Mouse (Mus musculus): ENCODE results near the gene Tia1. TPM values are rescaled to one million over a fixed set of nuclear protein-coding genes. Genes with fewer than 3 reads are reported as not detected.

Tia1 gene
- polyA plus RNA-seq, 1 experiment from 2014 or later: 333 TPM

DNA sequence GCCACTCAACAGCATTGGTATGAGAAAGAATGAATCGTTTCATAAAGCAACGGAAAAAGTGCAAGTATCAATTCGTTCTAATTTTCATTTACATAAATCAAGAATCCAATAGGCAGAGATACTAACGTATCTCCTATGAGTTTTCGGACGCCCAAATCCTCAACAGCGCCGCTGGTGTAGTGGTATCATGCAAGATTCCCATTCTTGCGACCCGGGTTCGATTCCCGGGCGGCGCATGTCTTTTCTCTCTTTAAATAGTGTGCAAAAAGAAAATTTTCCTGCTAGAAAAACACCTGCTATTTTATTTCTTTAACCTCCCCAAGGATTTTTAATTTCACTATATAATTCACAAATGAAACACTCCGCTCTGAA is 305 bp upstream of the Tia1 start:
- H3K36me3 ChIP-seq: peaks cover under 1% of the 10 kb centered on the region; the same call in 1 of the 2 replicates
- peak; percentile 67 for ATAC-seq (ENCODE audit: low FRiP score, low read depth)
- H3K4me3 ChIP-seq: peak overlapping the region; percentile 81
- H3K4me2 ChIP-seq (replicated peaks): peak overlapping the region; percentile 43
- no peaks in the 10 kb centered on the region for H3K27me3 ChIP-seq (replicated peaks)
- H3K9ac ChIP-seq: peak overlapping the region; percentile 97; the same call in 1 of the 2 replicates
- 0 out of 2 replicates have a peak overlapping the region, but pooled peaks have one; percentile 99 for H3K27ac ChIP-seq
- peaks cover 11% of the 10 kb centered on the region for H3K4me1 ChIP-seq
- under 1% methylated on average over 15 of the region's 15 CpGs for WGBS
- H3K9me3 ChIP-seq: no peaks in the 10 kb centered on the region

- H3K36me3 ChIP-seq: peaks cover 2% of the 10 kb centered on the region; the same call in 1 of the 2 replicates
- H3K4me3 ChIP-seq: peak overlapping the region; percentile 81
- peak overlapping the region; percentile 99; the same call in 1 of the 2 replicates for H3K27ac ChIP-seq
- peak overlapping the region; percentile 97 for H3K9ac ChIP-seq
- peaks cover 11% of the 10 kb centered on the region for H3K4me1 ChIP-seq
- ATAC-seq (ENCODE audit: low FRiP score, low read depth): no peak
- peak overlapping the region; percentile 71 for H3K4me2 ChIP-seq (replicated peaks)
- H3K9me3 ChIP-seq: no peaks in the 10 kb centered on the region
- WGBS: under 1% methylated on average over 11 of the region's 11 CpGs
- no peaks in the 10 kb centered on the region for H3K27me3 ChIP-seq (replicated peaks)
These were observed 977 bp downstream of the Tia1 start for GRCm38 (mm10) chr6:86404996-86405395.

DNA sequence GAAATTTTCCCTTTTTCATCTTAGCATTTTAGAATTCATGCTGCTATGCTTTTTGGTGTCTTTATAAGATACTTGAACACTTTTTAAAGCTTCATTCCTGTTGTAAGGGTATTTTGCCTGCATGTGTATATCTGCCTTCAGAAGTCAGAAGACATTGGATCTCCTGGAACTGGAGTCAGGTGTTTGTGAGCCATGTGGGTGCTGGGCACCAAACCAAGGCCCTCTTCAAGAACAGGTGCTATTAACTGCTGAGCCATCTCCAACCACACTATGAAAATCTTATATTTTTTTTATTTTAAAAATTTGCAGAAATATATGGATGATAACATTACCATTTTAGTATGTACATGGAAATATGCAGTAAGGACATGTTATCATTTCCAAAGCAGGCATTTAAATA is 2.3 kb downstream of the Tia1 start:
- H3K27ac ChIP-seq: no peak overlapping the region

GRCm38 (mm10) chr6:86418711-86419110 is 14.7 kb downstream of the Tia1 start:
- Histone ChIP-seq H3K4me2 (replicated peaks) (no peak overlapping the region), H3K27ac (no peak overlapping the region), H3K36me3 (peaks cover 74% of the 10 kb centered on the region), H3K27me3 (replicated peaks) (no peaks in the 10 kb centered on the region), H3K9me3 (no peaks in the 10 kb centered on the region), H3K9ac (no peak overlapping the region), H3K4me3 (no peak overlapping the region), H3K4me1 (no peaks in the 10 kb centered on the region)
- no peak for ATAC-seq (ENCODE audit: low FRiP score, low read depth)
- 93% methylated on average over 6 of the region's 6 CpGs for WGBS

More for the DNA sequence above, 2.3 kb downstream of the Tia1 start:
- Histone ChIP-seq H3K4me2 (replicated peaks) (peak overlapping the region; percentile 71), H3K9ac (peak overlapping the region; percentile 44; the same call in 1 of the 2 replicates), H3K9me3 (no peaks in the 10 kb centered on the region), H3K27me3 (replicated peaks) (no peaks in the 10 kb centered on the region), H3K36me3 (peaks cover 2% of the 10 kb centered on the region; the same call in 1 of the 2 replicates), H3K4me3 (0 out of 2 replicates have a peak overlapping the region, but pooled peaks have one; percentile 13), H3K4me1 (peaks cover 11% of the 10 kb centered on the region)
- ATAC-seq (ENCODE audit: low FRiP score, low read depth): no peak

GRCm38 (mm10) chr6:86419239-86419638 is 15.2 kb downstream of the Tia1 start:
- ATAC-seq (ENCODE audit: low FRiP score, low read depth): no peak
- H3K4me1 ChIP-seq: no peaks in the 10 kb centered on the region
- H3K36me3 ChIP-seq: peaks cover 74% of the 10 kb centered on the region
- H3K27me3 ChIP-seq (replicated peaks): no peaks in the 10 kb centered on the region
- no peak overlapping the region for H3K4me2 ChIP-seq (replicated peaks)
- H3K27ac ChIP-seq: no peak overlapping the region
- H3K4me3 ChIP-seq: no peak overlapping the region
- WGBS: 96% methylated on average over 3 of the region's 3 CpGs
- no peaks in the 10 kb centered on the region for H3K9me3 ChIP-seq
- H3K9ac ChIP-seq: no peak overlapping the region

GRCm38 (mm10) chr6:86420491-86420890 is 16.5 kb downstream of the Tia1 start:
- ATAC-seq (ENCODE audit: low FRiP score, low read depth): no peak
- peaks cover 78% of the 10 kb centered on the region for H3K36me3 ChIP-seq

DNA sequence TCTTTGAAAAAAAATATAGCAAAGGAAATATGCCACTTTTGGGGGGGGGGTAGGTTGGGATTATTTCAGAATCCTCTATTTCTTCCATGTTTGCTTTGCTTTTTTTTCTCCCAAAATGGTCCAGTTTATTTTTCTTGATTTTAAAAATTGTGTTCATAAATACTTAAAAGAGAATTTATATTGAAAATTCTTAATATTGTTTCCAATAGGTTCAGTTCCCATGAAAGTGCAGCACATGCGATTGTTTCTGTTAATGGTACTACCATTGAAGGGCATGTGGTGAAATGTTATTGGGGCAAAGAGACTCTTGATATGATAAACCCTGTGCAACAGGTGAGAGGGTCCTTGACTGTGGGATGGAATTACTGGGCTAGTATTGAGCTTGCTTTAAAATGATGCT is 22.3 kb downstream of the Tia1 start, which contains the start of gene Gm44790:
Gm44790 (plus strand) TSS at position 301 of the 400 bp plus-strand sequence.
- no peaks in the 10 kb centered on the region for H3K4me1 ChIP-seq
- no peaks in the 10 kb centered on the region for H3K27me3 ChIP-seq (replicated peaks)
- H3K9ac ChIP-seq: no peak within 1 kb of the TSS
- no peak within 1 kb of the TSS for H3K4me3 ChIP-seq
- no peak within 1 kb of the TSS for H3K4me2 ChIP-seq (replicated peaks)
- no peak for ATAC-seq (ENCODE audit: low FRiP score, low read depth)
- peaks cover 75% of the 10 kb centered on the region for H3K36me3 ChIP-seq
- no peaks in the 10 kb centered on the region for H3K9me3 ChIP-seq
- WGBS: 95% methylated on average over 1 of the region's 1 CpGs
- H3K27ac ChIP-seq: no peak within 1 kb of the TSS

More at GRCm38 (mm10) chr6:86420491-86420890, 16.5 kb downstream of the Tia1 start:
- H3K27ac ChIP-seq: no peak overlapping the region
- no peak overlapping the region for H3K9ac ChIP-seq
- no peaks in the 10 kb centered on the region for H3K9me3 ChIP-seq
- 82% methylated on average over 6 of the region's 6 CpGs for WGBS
- no peak overlapping the region for H3K4me2 ChIP-seq (replicated peaks)
- no peaks in the 10 kb centered on the region for H3K27me3 ChIP-seq (replicated peaks)
- no peak overlapping the region for H3K4me3 ChIP-seq
- no peaks in the 10 kb centered on the region for H3K4me1 ChIP-seq

- Histone ChIP-seq H3K27me3 (replicated peaks) (no peaks in the 10 kb centered on the region), H3K4me2 (replicated peaks) (no peak overlapping the region), H3K4me3 (no peak overlapping the region), H3K4me1 (no peaks in the 10 kb centered on the region), H3K9ac (no peak overlapping the region), H3K9me3 (no peaks in the 10 kb centered on the region), H3K27ac (no peak overlapping the region), H3K36me3 (peaks cover 87% of the 10 kb centered on the region)
- 94% methylated on average over 3 of the region's 3 CpGs for WGBS
- ATAC-seq (ENCODE audit: low FRiP score, low read depth): no peak
These were observed 27.5 kb downstream of the Tia1 start for GRCm38 (mm10) chr6:86431531-86431930.

GRCm38 (mm10) chr6:86433696-86434095 is 29.7 kb downstream of the Tia1 start:
- Histone ChIP-seq H3K36me3 (peaks cover 66% of the 10 kb centered on the region), H3K27me3 (replicated peaks) (no peaks in the 10 kb centered on the region), H3K4me3 (no peak overlapping the region), H3K9ac (no peak overlapping the region), H3K4me2 (replicated peaks) (no peak overlapping the region), H3K27ac (no peak overlapping the region), H3K9me3 (no peaks in the 10 kb centered on the region), H3K4me1 (no peaks in the 10 kb centered on the region)
- ATAC-seq (ENCODE audit: low FRiP score, low read depth): no peak
- 89% methylated on average over 1 of the region's 1 CpGs for WGBS

DNA sequence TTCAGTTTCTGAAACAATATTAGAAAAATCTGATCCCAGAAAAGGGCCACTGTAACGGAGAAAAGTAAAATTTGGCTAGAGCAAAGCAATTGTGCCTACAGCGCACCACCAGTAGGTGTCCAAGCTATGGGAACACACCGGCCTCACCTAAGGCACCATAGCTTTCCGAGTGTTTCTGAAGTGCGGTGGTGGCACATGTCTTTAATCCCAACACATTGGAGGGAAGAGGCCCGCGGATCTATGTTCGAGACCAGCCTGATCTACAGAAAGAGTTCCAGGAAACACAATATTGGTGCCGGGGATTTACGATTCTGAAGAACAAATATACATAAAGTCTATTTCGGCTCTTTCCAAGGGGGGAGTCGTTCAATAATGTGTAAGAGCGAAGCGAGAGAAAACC is 33.7 kb downstream of the Tia1 start:
- H3K4me3 ChIP-seq: peak overlapping the region; percentile 79
- no peaks in the 10 kb centered on the region for H3K9me3 ChIP-seq
- no peak overlapping the region for H3K27ac ChIP-seq
- no peaks in the 10 kb centered on the region for H3K27me3 ChIP-seq (replicated peaks)
- peak overlapping the region; percentile 74 for H3K4me2 ChIP-seq (replicated peaks)
- ATAC-seq (ENCODE audit: low FRiP score, low read depth): peak; percentile 13; the same call in 1 of the 2 replicates
- 3% methylated on average over 14 of the region's 14 CpGs for WGBS
- H3K36me3 ChIP-seq: peaks cover 38% of the 10 kb centered on the region
- peaks cover 10% of the 10 kb centered on the region for H3K4me1 ChIP-seq
- peak overlapping the region; percentile 81 for H3K9ac ChIP-seq

DNA sequence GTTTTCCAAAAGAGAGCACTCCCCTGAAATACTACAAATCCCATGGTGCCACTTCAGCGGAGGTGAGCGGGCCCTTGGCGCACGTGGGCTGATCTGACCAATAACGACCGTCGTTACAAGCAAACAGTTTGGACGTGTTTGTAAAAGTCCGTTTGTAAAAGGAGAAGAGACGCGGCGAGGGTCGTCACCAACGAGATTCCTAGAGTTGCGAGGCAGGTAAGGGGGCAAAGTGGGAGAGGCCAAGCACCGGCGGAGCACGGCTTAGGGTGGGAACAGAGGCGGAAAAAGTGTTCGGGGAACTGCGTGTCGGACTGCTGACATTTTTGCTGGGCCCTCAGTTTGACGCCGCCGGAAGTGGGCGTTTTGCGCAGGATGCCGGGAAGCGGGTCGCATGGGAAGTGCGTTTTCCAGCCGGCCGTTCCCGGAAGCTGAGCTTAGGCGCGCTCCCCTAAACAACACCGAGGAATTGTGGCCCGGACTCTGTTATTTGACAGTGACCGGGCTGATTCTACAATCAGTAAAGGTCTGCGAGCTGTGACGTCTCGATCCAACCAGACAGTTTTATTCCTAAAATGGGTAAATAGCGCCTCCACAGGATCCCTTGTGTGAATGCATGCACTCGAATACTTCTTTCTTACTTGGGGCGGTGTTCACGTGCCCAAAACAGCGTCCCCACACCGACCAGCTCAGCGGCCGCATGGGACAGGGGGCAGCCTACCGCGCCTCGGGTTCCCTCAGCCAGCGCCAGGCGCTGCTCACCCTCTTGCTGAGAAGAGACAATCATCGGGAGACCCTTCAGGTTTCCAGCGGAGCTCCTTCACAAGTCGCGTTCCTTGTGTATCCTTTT is 34.5 kb downstream of the Tia1 start, which contains the start of gene C87436:
C87436 (plus strand) TSS at position 103 of the 847 bp plus-strand sequence.
- peak within 1 kb of the TSS; percentile 81 for H3K9ac ChIP-seq
- peak; percentile 95 for ATAC-seq (ENCODE audit: low FRiP score, low read depth)
- H3K27ac ChIP-seq: peak within 1 kb of the TSS; percentile 63; the same call in 1 of the 2 replicates
- H3K4me1 ChIP-seq: peaks cover 10% of the 10 kb centered on the region
- peak within 1 kb of the TSS; percentile 74 for H3K4me2 ChIP-seq (replicated peaks)
- no peaks in the 10 kb centered on the region for H3K9me3 ChIP-seq
- H3K36me3 ChIP-seq: peaks cover 32% of the 10 kb centered on the region
- under 1% methylated on average over 59 of the region's 59 CpGs for WGBS
- H3K4me3 ChIP-seq: peak within 1 kb of the TSS; percentile 79
- H3K27me3 ChIP-seq (replicated peaks): no peaks in the 10 kb centered on the region

DNA sequence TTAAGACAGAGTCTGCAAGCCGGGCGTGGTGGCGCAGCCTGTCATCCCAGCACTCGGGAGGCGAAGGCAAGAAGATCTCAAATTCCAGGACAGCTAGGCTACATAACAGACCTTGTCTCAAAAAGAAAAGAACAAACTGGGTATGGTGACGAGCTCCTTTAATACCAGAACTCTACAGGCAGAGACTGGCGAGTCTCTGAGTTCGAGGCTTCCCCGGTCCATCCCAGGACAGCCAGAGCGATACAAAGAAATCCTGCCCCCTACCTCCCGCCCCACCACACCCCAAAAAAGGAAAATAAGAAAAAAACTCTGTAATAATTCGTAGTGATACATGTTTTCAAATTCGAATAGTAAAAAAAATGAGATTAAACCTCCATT is 35.1 kb downstream of the Tia1 start:
- H3K4me2 ChIP-seq (replicated peaks): peak overlapping the region; percentile 74
- H3K27ac ChIP-seq: peak overlapping the region; percentile 63; the same call in 1 of the 2 replicates
- H3K4me1 ChIP-seq: peaks cover 10% of the 10 kb centered on the region
- no peaks in the 10 kb centered on the region for H3K27me3 ChIP-seq (replicated peaks)
- H3K9ac ChIP-seq: peak overlapping the region; percentile 81
- ATAC-seq (ENCODE audit: low FRiP score, low read depth): no peak
- 7% methylated on average over 13 of the region's 13 CpGs for WGBS
- H3K9me3 ChIP-seq: no peaks in the 10 kb centered on the region
- H3K4me3 ChIP-seq: peak overlapping the region; percentile 79
- peaks cover 33% of the 10 kb centered on the region for H3K36me3 ChIP-seq

Measured in neural tube, embryonic 12.5 days (tissue).